Mouse (Mus musculus) spleen, postnatal 0 days (tissue): ENCODE data around the gene Rgs6. TPM values are rescaled to one million over a fixed set of nuclear protein-coding genes. Genes with fewer than 3 reads are reported as not detected.

Source experiments
- polyA plus RNA-seq: library from polyadenylated mRNA; unstranded; fragments of >200 nt; fragmentation: Nextera tagmentation; extraction: Ambion mirVana; gene quantifications from 2 replicates; pipeline ENCODE4 v1.2.1, GENCODE M21; 2015

Gene Rgs6
- polyA plus RNA-seq = 1.0 and 1.4 TPM in 2 replicates

DNA sequence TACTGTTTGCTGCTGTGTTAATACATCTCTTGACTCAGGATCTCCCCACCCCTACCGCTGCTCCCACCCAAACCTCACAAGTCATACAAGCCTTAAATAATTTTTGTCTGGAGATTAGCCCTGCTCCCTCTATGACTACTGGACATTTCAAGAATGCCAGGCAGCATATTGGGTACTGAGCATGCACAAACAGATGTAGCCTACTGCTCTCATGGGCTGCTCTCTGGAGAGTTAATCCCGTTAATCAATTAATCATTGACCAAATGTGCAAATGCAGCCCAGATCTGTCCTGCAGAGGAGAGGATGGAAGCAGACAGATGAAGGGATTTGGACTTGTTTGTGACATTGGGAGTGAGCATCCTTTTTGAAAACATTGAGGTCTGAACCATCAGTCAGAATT, at the start of gene Rgs6:
Gene Rgs6 (plus strand): TSS at position 276 of the 400 bp plus-strand sequence.

